Mouse (Mus musculus) left cerebral cortex, adult 9 months (tissue): Measurements from ENCODE around the gene Ebf1.

ENCODE experiments used
- DNase-seq, 2 experiments: peaks; one replicate each; pipeline ENCODE4 v3.0.0; 2022; ENCODE audit warnings: low spot score in 2 of 2

The Ebf1 gene

GRCm38 (mm10) chr11:44949140-44949539, 332.0 kb downstream of the Ebf1 start:
- no peak for DNase-seq

GRCm38 (mm10) chr11:44950319-44950718, 333.2 kb downstream of the Ebf1 start:
- DNase-seq: no peak

DNA sequence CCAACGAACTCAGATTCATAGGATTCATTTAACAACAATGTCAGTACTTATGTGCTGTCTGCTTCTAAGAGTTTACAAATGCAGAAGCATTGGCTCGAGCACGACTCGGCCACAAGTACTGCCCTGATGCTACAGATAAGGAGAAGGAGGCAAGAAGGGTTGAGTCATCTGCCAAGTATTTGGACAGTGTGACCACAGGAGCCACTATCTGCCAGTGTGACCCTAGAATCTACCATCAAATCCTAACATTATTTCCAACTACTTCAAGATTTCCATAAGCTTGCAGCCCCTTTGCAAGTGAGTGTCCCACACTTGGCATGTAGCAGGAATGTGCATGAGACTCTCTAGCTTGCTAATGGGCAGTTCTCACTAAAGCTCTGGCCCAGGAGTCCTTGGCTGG, 334.4 kb downstream of the Ebf1 start:
- no peak for DNase-seq

- DNase-seq: no peak
These were observed 336.2 kb downstream of the Ebf1 start for GRCm38 (mm10) chr11:44953337-44953736.

DNA sequence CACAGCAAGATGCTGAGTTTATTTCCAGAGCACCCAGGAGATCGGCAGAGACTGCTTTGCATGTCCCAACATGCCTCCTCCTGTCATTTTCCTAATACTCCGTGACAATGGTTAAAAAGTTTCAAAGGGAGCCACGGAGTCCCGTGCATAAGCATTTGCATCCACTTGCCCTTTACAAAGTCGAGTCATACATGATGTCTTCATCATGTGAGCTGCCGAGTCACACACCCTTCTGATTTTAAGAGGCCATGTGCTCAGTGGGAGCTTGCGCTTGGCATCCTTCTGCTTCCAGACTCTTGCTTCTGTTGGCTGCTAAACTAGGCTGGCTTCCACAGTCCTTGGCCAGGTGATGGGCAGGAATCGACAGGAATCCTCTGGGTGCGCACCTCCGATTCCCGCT, 336.7 kb downstream of the Ebf1 start:
- DNase-seq: no peak

DNA sequence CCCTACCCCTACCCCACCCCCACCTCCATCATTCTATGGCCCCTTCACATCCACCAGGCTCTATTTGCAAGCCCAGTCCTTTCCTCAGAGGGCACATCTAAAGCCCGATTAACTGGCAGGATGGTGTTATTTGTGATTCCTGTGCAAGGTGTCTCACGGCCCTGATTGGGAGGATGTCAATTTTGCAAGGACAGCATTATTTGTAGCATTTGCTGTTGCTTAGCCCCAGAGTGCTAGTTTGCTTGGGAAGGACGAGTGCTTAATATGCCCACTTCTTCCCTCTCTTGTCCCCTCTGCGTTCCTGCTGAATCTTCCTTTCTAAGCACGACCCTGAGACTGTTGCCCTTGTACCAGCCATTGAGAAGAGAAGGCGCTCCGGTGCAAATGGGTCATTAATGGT, 337.2 kb downstream of the Ebf1 start:
- no peak for DNase-seq

GRCm38 (mm10) chr11:44962746-44963440, 345.8 kb downstream of the Ebf1 start:
- DNase-seq: no peak

DNA sequence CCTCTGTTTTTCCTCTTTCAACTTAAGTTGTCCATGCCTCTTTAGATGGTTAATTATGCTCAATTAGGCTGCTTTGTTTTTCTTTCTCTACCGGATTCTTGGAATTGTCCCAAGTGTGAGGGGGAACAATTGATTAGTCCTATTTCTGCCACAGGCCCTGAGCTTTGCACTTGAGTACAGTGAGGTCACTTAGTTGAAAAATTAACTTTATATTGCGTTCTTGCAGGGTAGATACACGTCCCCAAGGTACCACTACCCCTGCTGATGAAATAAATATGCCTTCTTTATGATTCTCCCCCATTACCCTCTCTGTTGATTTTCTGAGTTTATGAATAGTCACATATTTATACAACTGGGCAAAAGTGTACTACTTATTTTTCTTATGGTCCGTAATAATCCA, 351.9 kb downstream of the Ebf1 start:
- DNase-seq: no peak

- DNase-seq: no peak
These were observed 357.2 kb downstream of the Ebf1 start for GRCm38 (mm10) chr11:44974271-44974670.

DNA sequence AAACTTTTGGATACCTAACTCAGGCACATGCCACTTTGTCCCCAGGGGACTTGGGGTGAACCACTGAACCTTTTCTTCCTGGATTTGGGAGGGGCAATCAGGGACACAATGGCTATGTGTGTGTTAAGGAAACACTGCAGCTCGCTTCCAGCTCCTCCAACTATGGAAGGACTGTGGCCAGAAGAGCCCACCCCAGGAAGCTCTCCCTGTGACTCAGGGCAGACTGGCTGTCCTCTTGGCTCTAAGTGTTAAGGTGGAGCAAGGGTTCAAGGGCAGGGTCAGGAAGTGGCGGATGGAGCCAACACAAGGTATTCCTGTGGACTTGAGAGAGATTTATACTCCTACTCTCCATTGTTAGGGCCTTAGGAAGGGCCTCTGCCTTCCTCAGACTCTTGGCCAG, 358.0 kb downstream of the Ebf1 start:
- DNase-seq: no peak

DNA sequence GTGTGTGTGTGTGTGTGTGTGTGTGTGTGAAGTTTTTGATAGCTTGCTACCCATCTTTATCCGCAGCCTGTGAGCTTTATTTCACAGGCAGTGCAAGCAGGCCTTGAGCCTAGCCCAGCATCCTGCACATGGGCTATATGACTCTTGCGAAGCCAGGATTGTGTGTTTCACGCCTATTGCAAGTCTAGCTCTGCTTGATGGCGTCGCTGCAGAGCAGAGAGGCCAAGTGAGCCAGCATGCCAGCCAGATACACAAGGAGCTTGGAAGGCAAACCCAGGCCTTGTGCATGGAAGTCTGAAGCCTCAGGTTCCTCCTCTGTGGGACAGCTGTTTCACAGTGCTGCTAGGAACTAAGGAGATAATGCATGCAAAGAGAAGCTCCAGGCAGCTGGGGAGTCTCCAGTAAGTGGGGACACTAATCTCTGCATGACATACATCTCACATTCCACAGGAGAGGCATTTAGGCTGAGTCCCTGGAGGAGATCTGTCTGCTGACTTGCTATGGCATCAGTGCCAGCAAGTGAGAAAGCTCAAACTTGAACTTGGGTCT, 359.2 kb downstream of the Ebf1 start:
- DNase-seq: no peak

- peak; percentile 7 to 20 for DNase-seq
These were observed 360.8 kb downstream of the Ebf1 start for GRCm38 (mm10) chr11:44977921-44978397.

DNA sequence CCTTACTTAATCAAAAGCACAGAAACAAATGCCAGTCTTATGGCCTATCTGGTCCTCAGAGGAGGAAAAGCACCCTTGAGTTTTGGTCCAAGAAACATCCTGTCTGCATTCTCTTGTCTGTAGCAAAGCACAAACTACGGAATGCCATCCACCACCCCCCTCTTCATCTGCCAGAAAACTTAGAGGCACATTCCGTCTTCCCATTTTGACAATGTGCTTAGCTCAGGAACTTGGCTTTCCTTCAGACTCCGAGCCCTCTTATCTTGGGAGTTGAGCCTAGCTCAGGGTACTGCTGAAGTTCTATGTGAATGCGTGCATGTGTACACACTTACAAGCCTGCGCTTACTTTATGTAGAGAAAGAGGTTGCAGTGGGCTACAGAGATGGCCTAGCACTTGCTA, 362.3 kb downstream of the Ebf1 start:
- DNase-seq: no peak

DNA sequence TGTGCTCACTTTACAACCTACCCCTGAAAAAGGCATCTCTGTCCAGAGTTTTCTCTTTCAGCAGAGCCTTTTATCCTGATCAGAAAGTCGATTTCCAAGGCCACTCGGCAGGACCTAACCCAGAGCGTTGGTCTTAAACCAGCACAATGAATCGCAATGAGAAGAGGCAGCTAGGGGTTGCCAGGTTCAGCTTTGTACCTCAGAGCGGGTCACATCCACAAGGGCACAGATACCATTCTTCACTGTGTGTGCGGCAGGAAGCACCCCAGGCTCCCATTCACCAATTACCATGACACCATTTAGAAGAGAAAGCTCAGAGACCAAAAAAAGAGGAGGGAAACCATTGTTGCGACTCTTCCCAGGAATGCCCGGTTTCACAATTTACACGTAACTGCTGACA, 365.1 kb downstream of the Ebf1 start:
- no peak for DNase-seq

DNA sequence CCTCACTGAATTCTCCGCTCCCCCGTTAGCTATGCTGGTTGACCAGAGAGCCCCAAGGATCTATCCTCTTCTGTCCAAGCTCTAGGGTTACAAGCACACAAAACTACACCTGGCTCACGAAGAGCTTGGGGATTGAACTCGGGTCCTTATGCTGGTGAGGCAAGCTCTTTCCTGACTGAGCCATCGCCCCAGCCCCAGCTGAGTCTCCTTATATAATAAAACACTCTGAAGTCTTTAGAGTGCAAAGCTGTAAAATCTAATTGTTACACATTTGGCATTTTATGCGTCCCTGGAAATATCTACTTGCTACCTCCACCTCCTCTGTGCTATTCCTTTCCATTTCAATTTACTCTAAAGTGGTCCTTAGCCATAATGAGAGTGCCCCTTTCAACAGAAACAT, 366.8 kb downstream of the Ebf1 start:
- no peak for DNase-seq

DNA sequence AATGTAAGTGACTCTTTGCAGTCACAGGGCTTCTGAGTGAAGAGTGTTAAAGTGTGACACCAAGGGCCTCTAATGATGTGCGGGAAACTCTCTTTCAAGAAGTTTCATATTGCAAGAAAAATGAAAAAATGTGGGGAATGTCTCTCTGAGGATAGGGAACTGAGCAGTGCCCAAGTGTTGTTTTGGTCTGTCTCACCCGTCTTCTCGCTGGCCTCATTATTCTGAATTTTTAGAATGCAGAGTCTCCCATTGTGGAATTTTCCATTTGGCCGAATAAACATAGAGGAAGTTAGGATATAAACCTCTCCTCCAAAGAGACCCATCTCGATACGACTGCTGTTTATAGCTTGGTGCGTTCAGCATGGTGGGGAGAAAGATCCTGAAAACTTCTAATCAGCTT, 367.3 kb downstream of the Ebf1 start:
- no peak for DNase-seq

GRCm38 (mm10) chr11:44987796-44988195, 370.7 kb downstream of the Ebf1 start:
- no peak for DNase-seq

DNA sequence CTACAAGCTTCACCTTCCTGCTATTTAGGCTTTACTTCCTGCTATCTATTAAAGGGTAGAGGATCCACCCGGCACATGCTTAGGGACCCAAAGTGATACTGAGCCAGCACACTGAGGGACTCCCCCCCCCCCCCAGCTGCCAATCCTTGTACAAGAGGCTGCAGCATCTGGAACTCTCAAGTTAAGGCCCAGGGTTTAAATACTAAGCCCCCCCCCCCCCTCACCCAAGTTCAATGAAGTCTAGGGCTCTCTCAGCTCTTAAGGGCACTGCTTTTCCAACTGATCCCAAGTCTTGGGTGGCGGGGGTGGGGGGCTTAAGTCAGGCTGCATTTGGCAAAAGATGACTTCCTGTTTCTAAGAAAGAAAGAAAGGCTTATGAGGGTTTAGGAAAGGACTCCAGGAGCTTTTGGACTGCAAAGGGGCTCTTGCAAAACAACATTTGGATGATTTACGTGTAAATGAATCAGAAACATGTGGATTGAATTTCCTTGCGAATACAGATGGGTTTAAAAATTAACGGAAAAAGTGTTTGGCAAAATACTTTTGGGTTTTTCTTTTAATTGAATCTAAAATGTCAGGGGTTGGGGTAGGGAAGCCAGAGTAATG, 385.7 kb downstream of the Ebf1 start:
- DNase-seq: no peak

DNA sequence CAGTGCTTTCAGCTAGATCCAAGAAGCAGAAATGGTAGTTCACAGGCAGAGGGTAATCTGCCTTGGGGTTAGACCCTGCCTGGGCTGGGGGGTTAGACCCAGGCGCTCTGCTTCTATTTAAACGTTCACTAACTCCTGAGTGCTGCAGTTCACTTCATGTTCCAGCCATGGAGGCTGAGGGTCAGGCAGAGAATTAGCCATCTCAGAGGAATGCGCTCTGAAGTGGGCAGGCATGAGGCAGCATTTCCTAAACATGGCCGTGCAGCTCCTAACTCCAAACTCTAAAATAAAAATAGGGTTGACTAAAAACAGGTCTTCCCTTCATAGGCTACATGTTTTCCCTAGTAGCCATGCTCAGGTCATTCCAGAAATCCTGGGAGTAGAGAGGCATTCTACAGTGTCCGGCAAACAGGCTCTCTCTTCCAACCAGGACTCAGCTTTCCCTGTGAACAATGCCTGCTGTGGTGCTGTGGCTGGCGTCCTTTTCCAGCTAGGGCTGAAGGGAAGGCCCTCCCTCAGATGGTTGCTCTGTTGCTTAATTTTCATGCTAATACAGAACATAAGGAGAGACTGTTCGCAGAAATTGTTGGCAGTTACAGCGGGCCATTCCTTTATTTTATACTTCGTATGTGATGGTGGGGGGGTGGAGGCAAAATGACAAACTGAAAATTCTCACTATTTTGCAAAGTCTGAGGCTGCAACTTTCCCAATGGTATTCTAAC, 386.8 kb downstream of the Ebf1 start:
- DNase-seq: no peak

GRCm38 (mm10) chr11:45007311-45007710, 390.2 kb downstream of the Ebf1 start:
- no peak for DNase-seq

GRCm38 (mm10) chr11:45008078-45008477, 391.0 kb downstream of the Ebf1 start:
- DNase-seq: peak in 1 of 2 experiments; percentile 70

DNA sequence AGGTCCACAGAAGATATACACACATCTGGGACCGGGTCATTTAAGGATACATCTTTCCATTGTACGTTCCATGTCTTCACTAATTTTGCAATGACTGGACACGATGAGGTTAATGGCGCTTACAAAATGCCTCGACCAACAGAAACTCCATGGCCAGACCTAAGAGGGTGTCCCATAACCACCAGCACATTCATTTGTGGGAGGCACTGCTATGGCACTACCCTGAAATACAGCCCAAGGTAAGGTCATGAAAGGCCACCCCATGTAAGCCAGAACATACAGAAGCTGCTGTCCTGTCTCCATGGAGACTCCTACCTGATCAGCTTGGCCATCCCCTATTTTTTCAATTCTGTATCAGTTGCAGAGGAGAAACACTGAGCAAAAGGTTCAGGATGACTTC, 391.6 kb downstream of the Ebf1 start:
- no peak for DNase-seq

- DNase-seq: no peak
These were observed 395.0 kb downstream of the Ebf1 start for GRCm38 (mm10) chr11:45012081-45012480.
